Mouse (Mus musculus) common myeloid progenitor, adult 5-6 weeks (primary cell): Measurements from ENCODE around the gene Commd3. TPM values are rescaled to one million over a fixed set of nuclear protein-coding genes. Genes with fewer than 3 reads are reported as not detected.

ENCODE experiments used
- ATAC-seq: replicated peaks from 2 replicates; pipeline ENCODE4 v1.8.0; 2016; ENCODE audit warnings: low read depth, mild to moderate bottlenecking, moderate TSS enrichment, inconsistent platforms; ENCODE audit not compliant: poor library complexity, severe bottlenecking
- total RNA-seq: library from RNA; stranded (forward); fragments of 200-1000, 187-1606 nt; gene quantifications from 2 replicates; pipeline ENCODE4 v1.2.3, GENCODE M21; 2017

Commd3 gene
- total RNA-seq, 1 experiment from 2014 or later: 213 TPM

GRCm38 (mm10) chr2:18713071-18713470 lies 40.9 kb downstream of the Commd3 start:
- no peak for ATAC-seq

- no peak for ATAC-seq
Measured at GRCm38 (mm10) chr2:18714337-18714736, 42.2 kb downstream of the Commd3 start.

GRCm38 (mm10) chr2:18718521-18718920 lies 46.3 kb downstream of the Commd3 start:
- ATAC-seq: no peak

- no peak for ATAC-seq
Measured at GRCm38 (mm10) chr2:18722208-18722830, 50.1 kb downstream of the Commd3 start.

GRCm38 (mm10) chr2:18724462-18724861 lies 52.3 kb downstream of the Commd3 start:
- peak; percentile 83 for ATAC-seq

Other genes with a start within 250 kb of the Commd3 start
- 52.6 and 53.6 TPM in 2 replicates for gene Bmi1, start 4.6 kb downstream of the Commd3 start, total RNA-seq
- not detected in 2 replicates for gene Spag6, start 21.6 kb downstream of the Commd3 start, total RNA-seq